Mouse (Mus musculus) spleen, postnatal 14 days (tissue): Measurements from ENCODE around the gene Tns3.

Experiments used
- DNase-seq, 2 experiments: peaks; one replicate each; pipeline ENCODE4 v3.0.0; 2021 to 2022; ENCODE audit warnings: low spot score in 2 of 2

Tns3 gene

GRCm38 (mm10) chr11:8479313-8479712 is 185.0 kb downstream of the Tns3 start:
- no peak for DNase-seq

- DNase-seq: no peak
Measured at GRCm38 (mm10) chr11:8473616-8474015, 190.7 kb downstream of the Tns3 start.

GRCm38 (mm10) chr11:8472439-8472838 is 191.9 kb downstream of the Tns3 start:
- no peak for DNase-seq

GRCm38 (mm10) chr11:8471535-8471934 is 192.8 kb downstream of the Tns3 start:
- no peak for DNase-seq

GRCm38 (mm10) chr11:8469537-8469936 is 194.8 kb downstream of the Tns3 start:
- no peak for DNase-seq

- DNase-seq: no peak
Measured at GRCm38 (mm10) chr11:8468161-8469091, 195.9 kb downstream of the Tns3 start.

GRCm38 (mm10) chr11:8467403-8468160 is 196.8 kb downstream of the Tns3 start:
- no peak for DNase-seq

GRCm38 (mm10) chr11:8463866-8464265 is 200.5 kb downstream of the Tns3 start:
- no peak for DNase-seq

GRCm38 (mm10) chr11:8462827-8463405 is 201.4 kb downstream of the Tns3 start:
- DNase-seq: no peak

- no peak for DNase-seq
Measured at GRCm38 (mm10) chr11:8460835-8461234, 203.5 kb downstream of the Tns3 start.

GRCm38 (mm10) chr11:8457951-8458350 is 206.4 kb downstream of the Tns3 start:
- DNase-seq: no peak

GRCm38 (mm10) chr11:8456586-8457285 is 207.6 kb downstream of the Tns3 start:
- DNase-seq: no peak

- no peak for DNase-seq
Measured at GRCm38 (mm10) chr11:8455650-8456049, 208.7 kb downstream of the Tns3 start.

- no peak for DNase-seq
Measured at GRCm38 (mm10) chr11:8453252-8453651, 211.1 kb downstream of the Tns3 start.

GRCm38 (mm10) chr11:8451597-8452201 is 212.6 kb downstream of the Tns3 start:
- no peak for DNase-seq

GRCm38 (mm10) chr11:8450540-8450939 is 213.8 kb downstream of the Tns3 start:
- no peak for DNase-seq

GRCm38 (mm10) chr11:8445915-8446356 is 218.4 kb downstream of the Tns3 start:
- DNase-seq: no peak

GRCm38 (mm10) chr11:8444759-8445422 is 219.4 kb downstream of the Tns3 start:
- no peak for DNase-seq

GRCm38 (mm10) chr11:8443539-8444292 is 220.6 kb downstream of the Tns3 start:
- DNase-seq: no peak

- no peak for DNase-seq
Measured at GRCm38 (mm10) chr11:8440706-8441105, 223.6 kb downstream of the Tns3 start.
